Mouse (Mus musculus) lung, postnatal 0 days (tissue): ENCODE data around the gene H2-M3. TPM values are rescaled to one million over a fixed set of nuclear protein-coding genes. Genes with fewer than 3 reads are reported as not detected.
"Not testable (repeated sequence)": the region's sequence is repeated elsewhere in the genome, so short reads cannot be mapped to it uniquely, and the experiment has no call there.

Source experiments
- ATAC-seq: fragments of 200-750 bp; cut with Nextera tagmentation; 2 replicates; pipeline ENCODE4 v1.8.0; 2017; ENCODE audit warnings: moderate library complexity
- DNase-seq: peaks from one replicate; pipeline ENCODE4 v3.0.0-alpha.2; 2016; ENCODE audit warnings: low spot score
- H3K27ac ChIP-seq: fragments of 300-500 bp; sonication (generic); 2 replicates; pipeline ENCODE4 v1.5.1; 2014; ENCODE audit warnings: antibody characterized with exemption, mild to moderate bottlenecking, low read length, mixed read lengths
- H3K27me3 ChIP-seq: fragments of 300-500 bp; sonication (generic); replicated peaks from 2 replicates; pipeline ENCODE4 v1.6.1; 2014; ENCODE audit warnings: low read length, mixed read lengths; ENCODE audit not compliant: insufficient read depth
- H3K36me3 ChIP-seq: fragments of 300-500 bp; sonication (generic); 2 replicates; pipeline ENCODE4 v1.6.1; 2014; ENCODE audit warnings: low read length, mixed read lengths; ENCODE audit not compliant: insufficient read depth
- H3K4me1 ChIP-seq: fragments of 300-500 bp; sonication (generic); 2 replicates; pipeline ENCODE4 v1.6.1; 2014; ENCODE audit warnings: antibody characterized with exemption, low read depth, low read length, mixed read lengths; ENCODE audit not compliant: insufficient read depth
- H3K4me2 ChIP-seq: fragments of 300-500 bp; sonication (generic); replicated peaks from 2 replicates; pipeline ENCODE4 v1.6.1; 2014; ENCODE audit warnings: low read depth, mild to moderate bottlenecking, low read length, moderate library complexity, mixed read lengths
- H3K4me3 ChIP-seq: fragments of 300-500 bp; sonication (generic); 2 replicates; pipeline ENCODE4 v1.5.1; 2014; ENCODE audit warnings: low read depth, low read length
- H3K9ac ChIP-seq: fragments of 300-500 bp; sonication (generic); replicated peaks from 2 replicates; pipeline ENCODE4 v1.6.1; 2014; ENCODE audit warnings: low read depth, mild to moderate bottlenecking
- H3K9me3 ChIP-seq: fragments of 300-500 bp; sonication (generic); 2 replicates; pipeline ENCODE4 v1.6.1; 2016; ENCODE audit warnings: low read length, mixed read lengths
- CTCF ChIP-seq: IDR thresholded peaks from 2 replicates; pipeline ENCODE4 v1.5.1; 2016; ENCODE audit warnings: antibody characterized with exemption, mild to moderate bottlenecking
- EP300 ChIP-seq: IDR thresholded peaks from 2 replicates; pipeline ENCODE4 v1.6.1; 2016; ENCODE audit warnings: antibody characterized with exemption, mild to moderate bottlenecking, control low read depth
- WGBS: fragments of 180-500 bp; shearing (Covaris S2); extraction: QIAGEN DNeasy Blood & Tissue Kit; methylation state at CpG from one replicate; pipeline ENCODE4 v1.1.7; 2014; 5-methylcytosine and 5-hydroxymethylcytosine counted together
- polyA plus RNA-seq: library from polyadenylated mRNA; unstranded; fragments of >200 nt; fragmentation: Nextera tagmentation; extraction: Ambion mirVana; gene quantifications from 2 replicates; pipeline ENCODE4 v1.2.1, GENCODE M21; 2015

H2-M3 gene
- polyA plus RNA-seq = 5.5 and 5.9 TPM in 2 replicates

- Histone ChIP-seq H3K27me3 (no peaks in the 10 kb centered on the region), H3K9ac (peak within 1 kb of the TSS; percentile 33; the same call in 1 of the 2 replicates), H3K4me2 (peak within 1 kb of the TSS; percentile 62), H3K27ac (no peak within 1 kb of the TSS), H3K4me3 (peak within 1 kb of the TSS; percentile 65), H3K36me3 (no peaks in the 10 kb centered on the region), H3K9me3 (no peaks in the 10 kb centered on the region), H3K4me1 (no peaks in the 10 kb centered on the region)
- ATAC-seq (peak; percentile 93), DNase-seq (peak; percentile 84)
- WGBS = 2% methylated on average over 26 of the region's 26 CpGs
- TF ChIP-seq CTCF (no peak), EP300 (no peak)
These were observed at the start of gene H2-M3 for GRCm38 (mm10) chr17:37270058-37270701. Gene H2-M3, plus strand, starts transcription at chr17:37270220.

- no peak for ATAC-seq
- DNase-seq = no peak
- WGBS = 22% methylated on average over 1 of the region's 1 CpGs
- Histone ChIP-seq H3K27ac (no peak overlapping the region), H3K4me1 (no peaks in the 10 kb centered on the region), H3K4me2 (no peak overlapping the region), H3K9ac (no peak overlapping the region), H3K27me3 (no peaks in the 10 kb centered on the region), H3K4me3 (no peak overlapping the region), H3K36me3 (no peaks in the 10 kb centered on the region), H3K9me3 (no peaks in the 10 kb centered on the region; the same call in 1 of the 2 replicates)
- TF ChIP-seq EP300 = no peak
- TF ChIP-seq CTCF = no peak
These were observed 48.1 kb upstream of the H2-M3 start for GRCm38 (mm10) chr17:37221879-37222278.

- not testable (repeated sequence) for H3K36me3 ChIP-seq, H3K4me1 ChIP-seq, H3K27ac ChIP-seq, H3K4me3 ChIP-seq, H3K9me3 ChIP-seq, H3K4me2 ChIP-seq, H3K9ac ChIP-seq, ATAC-seq, DNase-seq, H3K27me3 ChIP-seq
- WGBS = 85% methylated on average over 2 of the region's 2 CpGs
These were observed 32.8 kb upstream of the H2-M3 start, which contains the start of gene Olfr97 for GRCm38 (mm10) chr17:37237230-37237629. Gene Olfr97, minus strand, starts transcription at chr17:37237330.

- DNase-seq = no peak
- Histone ChIP-seq H3K9me3 (no peaks in the 10 kb centered on the region), H3K4me1 (no peaks in the 10 kb centered on the region), H3K4me2 (no peak overlapping the region), H3K27me3 (no peaks in the 10 kb centered on the region), H3K9ac (no peak overlapping the region), H3K27ac (no peak overlapping the region), H3K4me3 (no peak overlapping the region), H3K36me3 (no peaks in the 10 kb centered on the region)
- TF ChIP-seq CTCF (no peak), EP300 (no peak)
- ATAC-seq = no peak
- WGBS = 18% methylated on average over 3 of the region's 3 CpGs
These were observed 27.8 kb upstream of the H2-M3 start for GRCm38 (mm10) chr17:37242198-37242597.

GRCm38 (mm10) chr17:37246715-37247114, 23.3 kb upstream of the H2-M3 start:
- Histone ChIP-seq H3K36me3 (no peaks in the 10 kb centered on the region), H3K27me3 (no peaks in the 10 kb centered on the region), H3K4me3 (no peak overlapping the region), H3K4me2 (no peak overlapping the region), H3K9ac (no peak overlapping the region), H3K9me3 (no peaks in the 10 kb centered on the region), H3K4me1 (no peaks in the 10 kb centered on the region), H3K27ac (no peak overlapping the region)
- ATAC-seq (no peak), DNase-seq (peak; percentile 21)
- WGBS = 26% methylated on average over 5 of the region's 5 CpGs
- no peak for TF ChIP-seq EP300
- TF ChIP-seq CTCF = no peak

- Histone ChIP-seq H3K4me3 (no peak overlapping the region), H3K4me1 (no peaks in the 10 kb centered on the region), H3K4me2 (no peak overlapping the region), H3K9ac (no peak overlapping the region), H3K27ac (no peak overlapping the region), H3K36me3 (no peaks in the 10 kb centered on the region), H3K9me3 (no peaks in the 10 kb centered on the region), H3K27me3 (no peaks in the 10 kb centered on the region)
- ATAC-seq = no peak
- no peak for DNase-seq
- TF ChIP-seq EP300 (no peak), CTCF (no peak)
These were observed 20.6 kb upstream of the H2-M3 start for GRCm38 (mm10) chr17:37249460-37249859.

- 22% methylated on average over 1 of the region's 1 CpGs for WGBS
- no peaks in the 10 kb centered on the region for H3K9me3 ChIP-seq
- no peaks in the 10 kb centered on the region for H3K27me3 ChIP-seq
- H3K4me2 ChIP-seq = no peak overlapping the region
- no peak overlapping the region for H3K27ac ChIP-seq
- H3K4me1 ChIP-seq = no peaks in the 10 kb centered on the region
- H3K36me3 ChIP-seq = no peaks in the 10 kb centered on the region
- ATAC-seq = no peak
- no peak overlapping the region for H3K9ac ChIP-seq
- TF ChIP-seq CTCF (peak; percentile 48), EP300 (no peak)
- H3K4me3 ChIP-seq = no peak overlapping the region
- no peak for DNase-seq
These were observed 19.5 kb upstream of the H2-M3 start for GRCm38 (mm10) chr17:37250544-37250943.
